Mouse (Mus musculus): Measurements from ENCODE around the gene Rab9.
A peak's percentile ranks its signal among the peaks of the same experiment; 100 is the strongest.

The Rab9 gene

GRCm38 (mm10) chrX:166444552-166444951, 35.1 kb downstream of the Rab9 start:
- DNase-seq: no peak

- peak; percentile 92 for DNase-seq
These were observed 39.0 kb downstream of the Rab9 start, which contains the start of gene Ofd1 for GRCm38 (mm10) chrX:166440616-166441063. TSS of gene Ofd1 (minus strand) at chrX:166440704.

- DNase-seq: no peak
These were observed 39.5 kb downstream of the Rab9 start, which contains the start of gene Trappc2 for GRCm38 (mm10) chrX:166440036-166440615. TSS of gene Trappc2 (plus strand) at chrX:166440574.

GRCm38 (mm10) chrX:166434812-166435211, 44.9 kb downstream of the Rab9 start:
- no peak for DNase-seq

DNA sequence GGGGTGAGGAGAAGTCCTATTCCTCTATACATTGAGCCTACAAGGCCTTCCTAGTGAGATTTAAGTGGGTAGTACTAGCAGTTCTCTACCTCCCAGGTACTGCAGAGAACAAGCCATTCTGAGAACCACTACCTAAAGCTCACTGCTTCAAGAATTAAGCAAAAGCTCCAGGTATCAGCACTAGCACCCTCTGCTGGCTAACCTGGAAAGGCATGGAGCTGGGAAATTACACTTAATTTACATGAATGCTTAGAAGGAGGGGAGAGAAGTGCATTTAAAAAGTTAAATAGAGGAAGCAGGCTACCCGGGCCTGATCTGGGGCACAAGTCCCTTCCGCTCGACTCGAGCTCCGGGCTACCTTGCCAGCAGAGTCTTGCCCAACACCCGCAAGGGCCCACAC, 63.5 kb downstream of the Rab9 start:
- peak; percentile 10 for DNase-seq

GRCm38 (mm10) chrX:166407865-166408264, 71.8 kb downstream of the Rab9 start:
- DNase-seq: no peak

Data from lung, postnatal 10 days (tissue).